Mouse (Mus musculus): Measurements from ENCODE around the gene Xlr5a. TPM values are rescaled to one million over a fixed set of nuclear protein-coding genes. Genes with fewer than 3 reads are reported as not detected.
"Not testable (repeated sequence)": the region's sequence is repeated elsewhere in the genome, so short reads cannot be mapped to it uniquely, and the experiment has no call there.

The Xlr5a gene
- total RNA-seq, 2 experiments from 2014 or later = not detected

GRCm38 (mm10) chrX:73176889-73177288, 115.9 kb downstream of the Xlr5a start, which contains the start of gene Spin2d:
TSS of gene Spin2d (minus strand) at chrX:73176989.
- DNase-seq; intact Hi-C loops (cut with DNase I): not testable (repeated sequence)

DNA sequence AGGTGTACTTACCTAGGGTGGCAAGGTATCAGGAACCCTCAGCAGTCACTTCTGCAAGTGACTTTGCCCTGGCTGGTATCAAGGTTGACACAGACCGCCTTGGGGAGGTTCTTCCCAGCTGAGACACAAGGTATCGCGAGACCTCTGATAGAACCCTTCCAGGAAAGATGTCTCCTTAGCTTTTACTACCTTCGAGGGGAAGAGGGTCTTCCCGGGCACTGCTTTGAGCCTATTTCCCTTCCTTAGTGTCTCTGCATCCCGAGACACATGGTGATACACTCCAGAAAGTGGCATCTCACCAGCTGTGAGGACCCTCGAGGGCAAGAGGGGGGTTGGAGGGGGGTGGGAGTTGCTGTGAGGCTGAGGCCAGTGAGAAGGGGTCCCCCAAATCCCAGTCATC, 143.4 kb downstream of the Xlr5a start, which contains the start of gene DXBay18:
Gene DXBay18, minus strand, starts transcription at position 101 of the 400 bp plus-strand sequence.
- DNase-seq = not testable (repeated sequence)

GRCm38 (mm10) chrX:73148496-73148895, 144.3 kb downstream of the Xlr5a start, which contains the start of gene Xlr5b:
TSS of gene Xlr5b (plus strand) at chrX:73148796.
- intact Hi-C loops (cut with DNase I); DNase-seq: not testable (repeated sequence)

More for the DNA sequence above, 143.4 kb downstream of the Xlr5a start, which contains the start of gene DXBay18:
- intact Hi-C loops (cut with DNase I) = not testable (repeated sequence)

DNA sequence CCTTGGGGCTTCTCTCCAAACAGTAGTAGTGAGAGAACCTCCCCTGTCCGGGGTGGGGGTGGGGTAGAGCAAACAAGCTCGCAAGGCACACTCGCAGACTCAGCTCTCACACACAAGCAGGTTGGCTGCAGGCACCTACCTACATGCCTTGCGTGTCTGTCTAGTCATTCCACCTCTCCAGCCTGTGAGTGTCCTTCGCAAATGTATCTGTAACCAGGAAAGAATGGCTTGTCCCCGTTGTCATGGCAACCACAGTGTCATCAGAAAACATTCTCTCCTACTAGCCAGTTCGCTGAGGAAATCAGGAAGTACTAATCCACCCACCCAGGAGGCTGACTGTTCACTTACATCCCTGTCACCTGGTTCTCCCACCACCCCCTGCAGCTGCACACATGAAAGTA, 149.6 kb downstream of the Xlr5a start:
- intact Hi-C loops (cut with DNase I); DNase-seq: not testable (repeated sequence)

DNA sequence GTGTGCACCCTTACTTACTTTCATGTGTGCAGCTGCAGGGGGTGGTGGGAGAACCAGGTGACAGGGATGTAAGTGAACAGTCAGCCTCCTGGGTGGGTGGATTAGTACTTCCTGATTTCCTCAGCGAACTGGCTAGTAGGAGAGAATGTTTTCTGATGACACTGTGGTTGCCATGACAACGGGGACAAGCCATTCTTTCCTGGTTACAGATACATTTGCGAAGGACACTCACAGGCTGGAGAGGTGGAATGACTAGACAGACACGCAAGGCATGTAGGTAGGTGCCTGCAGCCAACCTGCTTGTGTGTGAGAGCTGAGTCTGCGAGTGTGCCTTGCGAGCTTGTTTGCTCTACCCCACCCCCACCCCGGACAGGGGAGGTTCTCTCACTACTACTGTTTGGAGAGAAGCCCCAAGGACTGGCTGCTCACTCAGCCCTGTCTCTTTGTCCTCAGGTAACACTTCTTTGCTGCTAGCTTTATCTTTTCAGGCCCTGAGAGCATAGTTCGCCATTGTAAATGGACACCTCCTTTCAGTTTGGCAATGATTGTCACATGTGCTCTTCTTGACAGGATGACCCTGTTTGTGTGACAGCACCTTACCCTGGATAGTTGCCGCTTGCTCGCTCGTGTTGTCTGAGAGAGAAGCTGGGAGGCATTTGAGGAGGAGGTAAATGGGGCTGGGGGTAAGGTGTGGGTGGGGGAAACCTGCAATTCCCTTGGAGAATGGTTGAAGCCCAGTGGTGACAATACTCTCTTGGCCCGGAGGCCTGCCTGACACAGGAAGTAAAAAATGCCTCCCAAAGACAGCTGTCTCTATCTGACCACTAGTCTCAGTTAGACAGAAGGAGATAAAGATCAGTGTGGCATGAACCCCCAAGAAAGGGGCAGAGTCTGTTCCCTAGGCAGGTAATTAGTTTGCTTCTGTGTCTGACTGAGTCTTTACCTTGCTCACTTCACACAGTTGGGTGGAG, 169.6 kb downstream of the Xlr5a start:
- intact Hi-C loops (cut with DNase I); DNase-seq: not testable (repeated sequence)

DNA sequence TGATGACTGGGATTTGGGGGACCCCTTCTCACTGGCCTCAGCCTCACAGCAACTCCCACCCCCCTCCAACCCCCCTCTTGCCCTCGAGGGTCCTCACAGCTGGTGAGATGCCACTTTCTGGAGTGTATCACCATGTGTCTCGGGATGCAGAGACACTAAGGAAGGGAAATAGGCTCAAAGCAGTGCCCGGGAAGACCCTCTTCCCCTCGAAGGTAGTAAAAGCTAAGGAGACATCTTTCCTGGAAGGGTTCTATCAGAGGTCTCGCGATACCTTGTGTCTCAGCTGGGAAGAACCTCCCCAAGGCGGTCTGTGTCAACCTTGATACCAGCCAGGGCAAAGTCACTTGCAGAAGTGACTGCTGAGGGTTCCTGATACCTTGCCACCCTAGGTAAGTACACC, 176.0 kb downstream of the Xlr5a start, which contains the start of gene Gm14685:
Gene Gm14685, plus strand, starts transcription at position 301 of the 400 bp plus-strand sequence.
- DNase-seq; intact Hi-C loops (cut with DNase I): not testable (repeated sequence)

- intact Hi-C loops (cut with DNase I); DNase-seq: not testable (repeated sequence)
Measured at GRCm38 (mm10) chrX:73096941-73097508, 195.8 kb downstream of the Xlr5a start, which contains the start of gene Xlr3a. TSS of gene Xlr3a (minus strand) at chrX:73097095.

- intact Hi-C loops (cut with DNase I); DNase-seq: not testable (repeated sequence)
Measured at GRCm38 (mm10) chrX:73082267-73083055, 210.3 kb downstream of the Xlr5a start, which contains the start of gene Xlr4a. TSS of gene Xlr4a (minus strand) at chrX:73082478.

- DNase-seq; intact Hi-C loops (cut with DNase I): not testable (repeated sequence)
Measured at GRCm38 (mm10) chrX:73066765-73067312, 225.9 kb downstream of the Xlr5a start.

- no peak for DNase-seq
- intact Hi-C loops (cut with DNase I) = no loop called here
Measured at GRCm38 (mm10) chrX:73064415-73064793, 228.4 kb downstream of the Xlr5a start, which contains the start of gene Pnma3. TSS of gene Pnma3 (plus strand) at chrX:73064787.

GRCm38 (mm10) chrX:73063512-73064414, 229.0 kb downstream of the Xlr5a start:
- intact Hi-C loops (cut with DNase I) = no loop called here
- no peak for DNase-seq

GRCm38 (mm10) chrX:73062323-73062722, 230.5 kb downstream of the Xlr5a start:
- intact Hi-C loops (cut with DNase I) = no loop called here
- no peak for DNase-seq

GRCm38 (mm10) chrX:73061528-73061927, 231.2 kb downstream of the Xlr5a start:
- DNase-seq = no peak
- intact Hi-C loops (cut with DNase I) = no loop called here

Other genes with a start within 250 kb of the Xlr5a start
- not detected for gene Pnma3, start 228.2 kb downstream of the Xlr5a start, total RNA-seq (2021)
- 1 to 10 TPM in 1 of 2 experiments, not detected in 1; 2.7 TPM for gene Xlr4a, start 210.5 kb downstream of the Xlr5a start, total RNA-seq (2021)
- 1 to 10 TPM in 1 of 2 experiments, not detected in 1; 1.1 TPM for gene Xlr3a, start 195.9 kb downstream of the Xlr5a start, total RNA-seq (2021)
- gene Gm14685, start 175.9 kb downstream of the Xlr5a start, total RNA-seq (2021) = not detected
- not detected for gene Xlr5b, start 144.2 kb downstream of the Xlr5a start, total RNA-seq (2021)
- gene DXBay18, start 143.5 kb downstream of the Xlr5a start, total RNA-seq (2021) = not detected
- not detected for gene Spin2d, start 116.0 kb downstream of the Xlr5a start, total RNA-seq (2021)
- 1 to 10 TPM in 1 of 2 experiments, under 1 TPM in 1; 0.19 to 3.5 TPM for gene Xlr3b, start 100.8 kb downstream of the Xlr5a start, total RNA-seq (2021)
- gene Xlr4b, start 78.6 kb downstream of the Xlr5a start, total RNA-seq (2021) = 1 to 10 TPM in 1 of 2 experiments, under 1 TPM in 1; 0.36 to 1.4 TPM
- 1 to 10 TPM; 6.3 to 6.4 TPM for gene F8a, start 64.7 kb downstream of the Xlr5a start, total RNA-seq (2021)
- gene Xlr4c, start 49.8 kb downstream of the Xlr5a start, total RNA-seq (2021) = 1 to 10 TPM in 1 of 2 experiments, not detected in 1; 1.2 TPM
- gene Xlr3c, start 27.6 kb downstream of the Xlr5a start, total RNA-seq (2021) = not detected
- not detected for gene Xlr5c, start within 50 bp of the Xlr5a start, total RNA-seq (2021)
- not detected for gene Gm45015, start 43.9 kb upstream of the Xlr5a start, total RNA-seq (2021)
- 1 to 10 TPM; 4.8 to 5.7 TPM for gene Zfp275, start 49.6 kb upstream of the Xlr5a start, total RNA-seq (2021)
- not detected for gene Gm18336, start 105.8 kb upstream of the Xlr5a start, total RNA-seq (2021)
- gene Zfp92, start 118.1 kb upstream of the Xlr5a start, total RNA-seq (2021) = not detected
- gene Trex2, start 142.4 kb upstream of the Xlr5a start, total RNA-seq (2021) = not detected
- gene Haus7, start 166.1 kb upstream of the Xlr5a start, total RNA-seq (2021) = 1 to 10 TPM; 8.3 to 8.8 TPM
- gene Bgn, start 190.6 kb upstream of the Xlr5a start, total RNA-seq (2021) = 100 to 1,000 TPM; 216 to 248 TPM
- under 1 TPM in 1 of 2 experiments, not detected in 1; 0.14 TPM for gene Atp2b3, start 210.1 kb upstream of the Xlr5a start, total RNA-seq (2021)

Data from heart, postnatal 14 days (tissue).